Mouse (Mus musculus): ENCODE data around the gene Ptov1. TPM values are rescaled to one million over a fixed set of nuclear protein-coding genes. Genes with fewer than 3 reads are reported as not detected.
"Not testable (repeated sequence)": the region's sequence is repeated elsewhere in the genome, so short reads cannot be mapped to it uniquely, and the experiment has no call there.

Ptov1 gene
- polyA plus RNA-seq, 1 experiment from 2014 or later: 210 TPM

DNA sequence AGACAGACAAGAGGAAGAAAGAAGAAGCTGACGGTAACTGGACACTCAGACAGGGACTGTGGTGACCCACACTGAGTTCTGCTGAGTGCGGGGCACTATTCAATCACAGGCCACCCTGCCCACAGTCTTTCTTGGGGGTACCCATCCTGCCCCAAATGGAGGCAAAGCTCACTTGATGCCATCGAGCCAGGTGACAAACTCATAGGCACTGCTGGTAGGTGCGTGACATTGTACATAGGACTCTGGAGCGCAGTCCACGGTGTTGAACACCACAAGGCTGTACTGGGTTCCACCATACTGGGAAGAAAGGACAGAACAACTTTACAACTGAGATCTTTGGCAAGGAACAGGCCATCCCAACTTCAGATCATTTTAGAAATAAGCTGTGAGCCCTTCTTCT, 22.0 kb upstream of the Ptov1 start:
- 15% methylated on average over 6 of the region's 6 CpGs for WGBS
- H3K36me3 ChIP-seq (ENCODE audit: control insufficient read depth, insufficient read depth): no peaks in the 10 kb centered on the region
- H3K4me3 ChIP-seq (ENCODE audit: low read length): peak overlapping the region; percentile 88
- no peaks in the 10 kb centered on the region for H3K27me3 ChIP-seq (ENCODE audit: control insufficient read depth, insufficient read depth, low read length)
- peak overlapping the region; percentile 95 for H3K9ac ChIP-seq (ENCODE audit: low read length)
- H3K4me1 ChIP-seq (ENCODE audit: control insufficient read depth, insufficient read depth, low read length): peaks cover 46% of the 10 kb centered on the region
- peak overlapping the region; percentile 93 for H3K4me2 ChIP-seq (ENCODE audit: low read depth, low read length)
- no peaks in the 10 kb centered on the region for H3K9me3 ChIP-seq (replicated peaks; ENCODE audit: control insufficient read depth, low read length)
- H3K27ac ChIP-seq (ENCODE audit: low read length): peak overlapping the region; percentile 87; the same call in 1 of the 2 replicates
- ATAC-seq (replicated peaks; ENCODE audit: extremely low read depth, insufficient read depth, low FRiP score): no peak

DNA sequence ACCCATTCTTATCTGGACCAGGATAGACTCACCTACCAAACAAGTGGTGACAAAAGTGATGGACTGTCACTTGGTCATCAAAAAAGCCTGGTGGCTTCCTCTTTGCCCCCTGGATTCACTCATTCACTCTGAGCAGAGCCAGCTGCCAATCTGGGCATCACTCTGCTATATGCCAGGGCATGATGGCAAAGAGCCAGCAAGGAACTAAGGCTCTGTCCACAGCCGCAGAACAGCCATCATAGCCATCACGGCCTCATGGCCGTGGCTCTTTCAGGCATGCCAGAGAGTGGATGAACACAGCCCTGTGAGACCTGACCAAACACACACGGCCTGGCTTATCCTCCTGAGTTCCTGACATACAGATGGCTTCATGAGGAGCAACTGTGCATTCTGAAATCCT, 21.1 kb upstream of the Ptov1 start:
- H3K9ac ChIP-seq (ENCODE audit: low read length): peak overlapping the region; percentile 95
- WGBS: 77% methylated on average over 4 of the region's 4 CpGs
- H3K36me3 ChIP-seq (ENCODE audit: control insufficient read depth, insufficient read depth): 0 out of 2 replicates have a peak, but pooled peaks cover 2% of the 10 kb centered on the region
- peaks cover 43% of the 10 kb centered on the region for H3K4me1 ChIP-seq (ENCODE audit: control insufficient read depth, insufficient read depth, low read length)
- ATAC-seq (replicated peaks; ENCODE audit: extremely low read depth, insufficient read depth, low FRiP score): no peak
- H3K27me3 ChIP-seq (ENCODE audit: control insufficient read depth, insufficient read depth, low read length): no peaks in the 10 kb centered on the region
- H3K27ac ChIP-seq (ENCODE audit: low read length): no peak overlapping the region
- H3K4me3 ChIP-seq (ENCODE audit: low read length): no peak overlapping the region; the same call in 1 of the 2 replicates
- H3K4me2 ChIP-seq (ENCODE audit: low read depth, low read length): peak overlapping the region; percentile 93
- no peaks in the 10 kb centered on the region for H3K9me3 ChIP-seq (replicated peaks; ENCODE audit: control insufficient read depth, low read length)

DNA sequence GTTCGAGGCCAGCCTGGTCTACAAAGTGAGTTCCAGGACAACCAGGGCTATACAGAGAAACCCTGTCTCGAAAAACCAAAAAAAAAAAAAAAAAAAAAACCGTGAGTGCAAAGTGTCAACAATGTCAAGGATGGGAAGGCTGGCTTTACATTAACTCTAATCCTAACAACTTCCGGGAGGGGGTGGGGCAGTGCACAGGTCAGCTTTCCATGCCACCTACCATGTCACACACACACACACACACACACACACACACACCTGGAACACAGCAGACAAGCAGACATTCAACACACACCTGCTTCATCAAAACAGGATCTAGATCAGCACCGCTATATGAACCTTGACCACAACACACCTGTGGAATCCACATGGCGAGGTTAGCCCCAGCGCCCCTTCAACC, 20.6 kb upstream of the Ptov1 start:
- Histone ChIP-seq H3K9ac (ENCODE audit: low read length) (no peak overlapping the region), H3K27ac (ENCODE audit: low read length) (no peak overlapping the region), H3K27me3 (ENCODE audit: control insufficient read depth, insufficient read depth, low read length) (no peaks in the 10 kb centered on the region), H3K4me2 (ENCODE audit: low read depth, low read length) (no peak overlapping the region), H3K4me3 (ENCODE audit: low read length) (no peak overlapping the region), H3K9me3 (replicated peaks; ENCODE audit: control insufficient read depth, low read length) (no peaks in the 10 kb centered on the region), H3K4me1 (ENCODE audit: control insufficient read depth, insufficient read depth, low read length) (peaks cover 43% of the 10 kb centered on the region), H3K36me3 (ENCODE audit: control insufficient read depth, insufficient read depth) (peaks cover 5% of the 10 kb centered on the region)
- ATAC-seq (replicated peaks; ENCODE audit: extremely low read depth, insufficient read depth, low FRiP score): no peak
- WGBS: 87% methylated on average over 5 of the region's 7 CpGs

DNA sequence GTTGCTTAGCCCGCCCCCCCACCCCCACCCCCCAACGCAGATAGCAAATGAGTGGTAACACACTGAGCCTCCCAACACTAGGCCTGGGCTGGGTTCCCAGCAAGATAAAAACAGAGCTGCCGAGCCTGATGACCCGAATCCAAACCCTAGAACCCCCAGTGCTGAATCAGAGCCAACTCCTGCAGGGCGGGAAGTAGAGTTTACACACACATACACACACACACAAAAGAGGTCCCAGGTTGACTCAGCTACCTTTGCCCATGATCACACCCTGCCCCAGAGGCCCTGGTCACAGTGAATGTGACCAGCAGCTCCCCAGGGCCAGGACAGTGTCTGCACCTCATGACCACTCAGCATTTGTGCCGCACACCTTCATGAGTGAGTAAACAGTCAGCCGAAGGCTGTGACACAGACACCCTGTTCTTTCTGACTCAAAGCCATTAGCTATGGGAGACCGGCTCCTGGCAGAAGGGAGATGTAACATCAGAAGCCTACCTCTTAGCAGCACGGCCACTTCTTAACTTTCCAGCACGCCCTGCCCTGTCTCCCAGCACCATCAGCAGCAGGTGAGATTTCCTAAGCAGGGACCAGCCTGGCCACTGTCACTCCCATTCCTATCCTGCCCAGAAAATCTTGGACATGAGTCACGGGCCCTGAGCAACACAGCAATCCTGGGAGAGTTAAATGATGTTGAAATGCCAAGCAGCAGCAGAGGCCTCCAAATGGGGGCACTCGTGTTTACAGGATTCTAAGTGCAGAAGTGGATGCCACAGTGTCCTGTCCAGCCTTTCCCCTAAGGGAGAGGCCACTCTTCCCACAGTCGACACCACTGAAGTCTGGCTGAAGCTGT, 18.9 kb upstream of the Ptov1 start:
- Histone ChIP-seq H3K4me2 (ENCODE audit: low read depth, low read length) (0 out of 2 replicates have a peak overlapping the region, but pooled peaks have one; percentile 2), H3K4me3 (ENCODE audit: low read length) (no peak overlapping the region), H3K36me3 (ENCODE audit: control insufficient read depth, insufficient read depth) (peaks cover 19% of the 10 kb centered on the region), H3K9ac (ENCODE audit: low read length) (peak overlapping the region; percentile 5), H3K27ac (ENCODE audit: low read length) (peak overlapping the region; percentile 73), H3K27me3 (ENCODE audit: control insufficient read depth, insufficient read depth, low read length) (no peaks in the 10 kb centered on the region), H3K9me3 (replicated peaks; ENCODE audit: control insufficient read depth, low read length) (no peaks in the 10 kb centered on the region), H3K4me1 (ENCODE audit: control insufficient read depth, insufficient read depth, low read length) (peaks cover 43% of the 10 kb centered on the region)
- WGBS: 49% methylated on average over 13 of the region's 13 CpGs
- ATAC-seq (replicated peaks; ENCODE audit: extremely low read depth, insufficient read depth, low FRiP score): peak; percentile 17

DNA sequence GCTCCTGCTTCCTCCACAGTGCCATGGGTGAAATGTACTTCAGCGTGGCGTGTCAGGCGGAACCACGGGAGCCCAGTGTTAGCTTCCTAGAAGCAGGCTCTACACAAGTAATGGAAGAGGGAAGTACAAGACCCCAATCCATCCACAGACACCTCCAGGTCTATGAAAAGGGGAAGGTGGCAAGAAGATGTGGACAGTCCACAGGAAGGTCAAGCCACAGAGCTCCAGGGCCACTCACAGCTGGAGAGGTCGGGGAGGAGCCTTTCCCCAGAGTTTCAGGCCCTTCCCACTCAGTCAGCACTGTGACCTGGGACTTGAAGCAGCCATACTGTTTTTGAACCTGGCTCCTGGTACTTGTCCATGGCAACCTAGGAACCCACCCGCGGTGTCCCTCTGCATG, 17.4 kb upstream of the Ptov1 start:
- H3K27me3 ChIP-seq (ENCODE audit: control insufficient read depth, insufficient read depth, low read length): no peaks in the 10 kb centered on the region
- no peaks in the 10 kb centered on the region for H3K9me3 ChIP-seq (replicated peaks; ENCODE audit: control insufficient read depth, low read length)
- no peak overlapping the region for H3K4me2 ChIP-seq (ENCODE audit: low read depth, low read length)
- H3K36me3 ChIP-seq (ENCODE audit: control insufficient read depth, insufficient read depth): peaks cover 31% of the 10 kb centered on the region
- no peak overlapping the region for H3K4me3 ChIP-seq (ENCODE audit: low read length)
- peaks cover 37% of the 10 kb centered on the region for H3K4me1 ChIP-seq (ENCODE audit: control insufficient read depth, insufficient read depth, low read length)
- no peak overlapping the region for H3K27ac ChIP-seq (ENCODE audit: low read length)
- ATAC-seq (replicated peaks; ENCODE audit: extremely low read depth, insufficient read depth, low FRiP score): no peak
- no peak overlapping the region for H3K9ac ChIP-seq (ENCODE audit: low read length)
- 86% methylated on average over 7 of the region's 7 CpGs for WGBS

DNA sequence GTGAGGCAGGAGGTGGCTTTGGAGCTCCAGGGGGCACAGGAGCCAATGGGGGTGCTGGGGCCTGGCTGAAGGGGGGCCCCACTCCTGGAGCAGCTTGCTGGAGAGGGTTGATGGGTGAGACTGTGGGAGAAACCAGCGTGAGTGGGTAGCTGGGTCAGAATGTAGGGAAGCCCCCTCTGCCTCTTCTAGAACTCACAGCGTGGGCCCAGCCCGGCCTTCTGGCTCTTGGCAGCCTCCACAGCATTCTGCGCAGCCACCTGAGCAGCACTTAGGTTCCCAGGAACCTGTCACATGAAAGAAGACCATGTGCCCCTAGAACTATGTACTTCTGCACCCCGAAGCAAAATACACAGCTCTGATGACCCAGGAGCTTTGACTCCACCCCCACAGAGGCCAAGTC, 15.0 kb upstream of the Ptov1 start:
- 93% methylated on average over 5 of the region's 5 CpGs for WGBS
- no peak overlapping the region for H3K4me3 ChIP-seq (ENCODE audit: low read length)
- no peak overlapping the region for H3K27ac ChIP-seq (ENCODE audit: low read length)
- no peak overlapping the region for H3K4me2 ChIP-seq (ENCODE audit: low read depth, low read length)
- no peaks in the 10 kb centered on the region for H3K27me3 ChIP-seq (ENCODE audit: control insufficient read depth, insufficient read depth, low read length)
- H3K9me3 ChIP-seq (replicated peaks; ENCODE audit: control insufficient read depth, low read length): no peaks in the 10 kb centered on the region
- H3K9ac ChIP-seq (ENCODE audit: low read length): no peak overlapping the region
- no peak for ATAC-seq (replicated peaks; ENCODE audit: extremely low read depth, insufficient read depth, low FRiP score)
- H3K4me1 ChIP-seq (ENCODE audit: control insufficient read depth, insufficient read depth, low read length): peaks cover 24% of the 10 kb centered on the region
- H3K36me3 ChIP-seq (ENCODE audit: control insufficient read depth, insufficient read depth): peaks cover 50% of the 10 kb centered on the region

DNA sequence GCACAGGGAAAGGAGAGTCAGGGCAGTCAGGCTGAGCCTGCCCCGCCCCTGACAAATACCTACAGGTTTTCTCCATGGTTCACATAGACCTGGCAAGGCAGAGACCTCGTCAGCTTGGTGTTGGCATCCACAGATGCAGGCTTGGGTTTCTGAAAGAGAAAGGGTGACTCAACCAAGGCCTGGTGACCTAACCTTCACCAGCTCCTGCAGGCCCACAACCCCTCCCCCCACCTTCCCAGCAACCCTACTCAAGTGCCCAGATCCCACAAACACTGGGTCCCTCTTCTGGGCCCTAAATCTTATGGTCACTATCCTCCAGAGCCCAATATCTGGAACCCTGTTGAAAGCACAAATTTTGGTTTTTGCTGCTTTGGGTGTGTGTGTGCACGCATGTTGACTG, 13.4 kb upstream of the Ptov1 start:
- peaks cover 56% of the 10 kb centered on the region for H3K36me3 ChIP-seq (ENCODE audit: control insufficient read depth, insufficient read depth)
- H3K9ac ChIP-seq (ENCODE audit: low read length): no peak overlapping the region
- no peak overlapping the region for H3K27ac ChIP-seq (ENCODE audit: low read length)
- no peak overlapping the region for H3K4me2 ChIP-seq (ENCODE audit: low read depth, low read length)
- no peaks in the 10 kb centered on the region for H3K27me3 ChIP-seq (ENCODE audit: control insufficient read depth, insufficient read depth, low read length)
- no peak overlapping the region for H3K4me3 ChIP-seq (ENCODE audit: low read length)
- WGBS: 86% methylated on average over 3 of the region's 3 CpGs
- ATAC-seq (replicated peaks; ENCODE audit: extremely low read depth, insufficient read depth, low FRiP score): no peak
- H3K9me3 ChIP-seq (replicated peaks; ENCODE audit: control insufficient read depth, low read length): no peaks in the 10 kb centered on the region
- H3K4me1 ChIP-seq (ENCODE audit: control insufficient read depth, insufficient read depth, low read length): peaks cover 15% of the 10 kb centered on the region

DNA sequence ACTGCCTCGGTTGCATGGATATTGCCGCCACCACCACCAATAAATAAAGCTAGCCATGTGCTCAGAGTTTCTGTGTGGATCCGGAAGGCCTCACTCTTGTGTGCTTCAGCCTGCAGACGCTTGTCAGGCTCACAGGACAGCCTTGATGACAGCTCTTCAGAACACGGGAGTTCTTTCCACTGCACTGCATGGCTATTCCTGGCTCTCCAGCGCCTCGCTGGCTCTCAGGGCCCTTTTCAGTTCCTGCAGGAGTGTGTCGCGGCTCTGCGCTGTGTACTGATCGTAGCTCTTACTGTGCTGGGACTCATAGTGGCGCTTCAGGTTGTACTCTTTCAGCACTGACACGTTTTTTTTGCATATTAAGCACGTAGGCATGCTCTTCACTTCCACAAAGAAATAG, 8.2 kb upstream of the Ptov1 start:
- ATAC-seq (replicated peaks; ENCODE audit: extremely low read depth, insufficient read depth, low FRiP score): peak; percentile 86
- Histone ChIP-seq H3K27me3 (ENCODE audit: control insufficient read depth, insufficient read depth, low read length) (no peaks in the 10 kb centered on the region), H3K4me3 (ENCODE audit: low read length) (no peak overlapping the region), H3K9ac (ENCODE audit: low read length) (peak overlapping the region; percentile 6; the same call in 1 of the 2 replicates), H3K4me2 (ENCODE audit: low read depth, low read length) (no peak overlapping the region), H3K36me3 (ENCODE audit: control insufficient read depth, insufficient read depth) (peaks cover 43% of the 10 kb centered on the region), H3K27ac (ENCODE audit: low read length) (peak overlapping the region; percentile 87), H3K4me1 (ENCODE audit: control insufficient read depth, insufficient read depth, low read length) (peaks cover 16% of the 10 kb centered on the region), H3K9me3 (replicated peaks; ENCODE audit: control insufficient read depth, low read length) (no peaks in the 10 kb centered on the region)
- WGBS: 46% methylated on average over 14 of the region's 14 CpGs

DNA sequence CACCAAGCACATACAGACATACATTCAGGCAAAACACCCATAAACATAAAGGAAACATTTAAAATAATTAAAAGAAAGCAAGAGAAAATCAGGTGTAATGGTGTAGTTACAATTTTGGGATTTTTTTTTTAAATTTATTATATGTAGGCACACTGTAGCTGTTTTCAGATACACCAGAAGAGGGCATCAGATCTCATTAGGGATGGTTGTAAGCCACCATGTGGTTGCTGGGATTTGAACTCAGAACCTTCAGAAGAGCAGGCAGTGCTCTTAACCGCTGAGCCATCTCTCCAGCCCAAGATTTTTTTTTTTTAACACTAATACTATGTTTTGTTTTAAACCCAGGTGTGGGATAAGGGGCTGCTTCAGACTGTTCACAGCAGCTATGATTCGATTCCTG, 2.2 kb upstream of the Ptov1 start:
- H3K36me3 ChIP-seq (ENCODE audit: control insufficient read depth, insufficient read depth); H3K27ac ChIP-seq (ENCODE audit: low read length); ATAC-seq (replicated peaks; ENCODE audit: extremely low read depth, insufficient read depth, low FRiP score); H3K4me3 ChIP-seq (ENCODE audit: low read length); H3K9ac ChIP-seq (ENCODE audit: low read length); H3K9me3 ChIP-seq (replicated peaks; ENCODE audit: control insufficient read depth, low read length); H3K4me2 ChIP-seq (ENCODE audit: low read depth, low read length); H3K27me3 ChIP-seq (ENCODE audit: control insufficient read depth, insufficient read depth, low read length): not testable (repeated sequence)
- peaks cover 28% of the 10 kb centered on the region for H3K4me1 ChIP-seq (ENCODE audit: control insufficient read depth, insufficient read depth, low read length)
- 92% methylated on average over 2 of the region's 2 CpGs for WGBS
